Mouse (Mus musculus) ES-Bruce4 (cell line): ENCODE measurements around the gene Ddx52.

Experiments used
- CTCF ChIP-seq: IDR thresholded peaks from one replicate; pipeline ENCODE4 v1.8.1; 2011; ENCODE audit warnings: low read depth, low read length
- EP300 ChIP-seq: IDR thresholded peaks from 2 replicates; pipeline ENCODE4 v1.6.1; 2011; ENCODE audit warnings: low read depth, low read length; ENCODE audit not compliant: insufficient read depth
- POLR2A ChIP-seq: IDR thresholded peaks from one replicate; pipeline ENCODE4 v1.8.1; 2011; ENCODE audit warnings: low read length; ENCODE audit not compliant: insufficient read depth

DNA sequence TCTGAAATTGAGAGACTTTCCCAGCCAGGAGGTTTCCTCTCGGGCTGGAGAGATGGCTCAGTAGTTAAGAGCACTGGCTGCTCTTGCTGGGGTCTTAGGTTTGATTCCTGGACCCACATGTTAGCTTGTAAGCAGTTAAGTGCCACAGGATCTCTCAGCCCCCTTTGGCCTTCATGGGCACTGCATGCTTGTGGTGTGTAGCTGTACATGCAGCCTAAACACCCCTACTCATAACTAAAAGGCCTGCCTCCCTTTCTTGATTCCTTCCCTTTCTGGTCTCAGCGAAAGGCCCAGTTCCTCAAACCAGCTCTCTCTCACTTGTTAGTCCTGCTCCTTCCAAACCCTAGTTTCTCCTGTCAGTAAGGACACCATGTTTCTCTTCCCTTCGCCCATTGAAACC, 27.2 kb downstream of the Ddx52 start:
- no peak for TF ChIP-seq POLR2A
- TF ChIP-seq CTCF = no peak
- no peak for TF ChIP-seq EP300
